Mouse (Mus musculus): ENCODE results near the gene Bmpr1a.
A peak's percentile ranks its signal among the peaks of the same experiment; 100 is the strongest.

Gene Bmpr1a

GRCm38 (mm10) chr14:34503325-34503647 lies at the start of gene Bmpr1a:
TSS of gene Bmpr1a (minus strand) at chr14:34503341.
- DNase-seq (ENCODE audit: extremely low read depth, low read depth) = no peak

GRCm38 (mm10) chr14:34552226-34552625 lies 49.1 kb upstream of the Bmpr1a start:
- DNase-seq (ENCODE audit: extremely low read depth, low read depth) = peak; percentile 4

GRCm38 (mm10) chr14:34549004-34549671 lies 46.0 kb upstream of the Bmpr1a start:
- DNase-seq (ENCODE audit: extremely low read depth, low read depth) = peak; percentile 39

GRCm38 (mm10) chr14:34548391-34549001 lies 45.4 kb upstream of the Bmpr1a start:
- DNase-seq (ENCODE audit: extremely low read depth, low read depth) = peak; percentile 49

- no peak for DNase-seq (ENCODE audit: extremely low read depth, low read depth)
Measured at GRCm38 (mm10) chr14:34544545-34544944, 41.4 kb upstream of the Bmpr1a start.

GRCm38 (mm10) chr14:34544001-34544400 lies 40.9 kb upstream of the Bmpr1a start:
- no peak for DNase-seq (ENCODE audit: extremely low read depth, low read depth)

- DNase-seq (ENCODE audit: extremely low read depth, low read depth) = no peak
Measured at GRCm38 (mm10) chr14:34543596-34543995, 40.5 kb upstream of the Bmpr1a start.

GRCm38 (mm10) chr14:34541896-34542295 lies 38.8 kb upstream of the Bmpr1a start:
- no peak for DNase-seq (ENCODE audit: extremely low read depth, low read depth)

- DNase-seq (ENCODE audit: extremely low read depth, low read depth) = no peak
Measured at GRCm38 (mm10) chr14:34540685-34541162, 37.6 kb upstream of the Bmpr1a start.

- DNase-seq (ENCODE audit: extremely low read depth, low read depth) = no peak
Measured at GRCm38 (mm10) chr14:34535883-34536282, 32.7 kb upstream of the Bmpr1a start.

- no peak for DNase-seq (ENCODE audit: extremely low read depth, low read depth)
Measured at GRCm38 (mm10) chr14:34533537-34533936, 30.4 kb upstream of the Bmpr1a start.

GRCm38 (mm10) chr14:34532536-34532935 lies 29.4 kb upstream of the Bmpr1a start:
- no peak for DNase-seq (ENCODE audit: extremely low read depth, low read depth)

GRCm38 (mm10) chr14:34528804-34529203 lies 25.7 kb upstream of the Bmpr1a start:
- DNase-seq (ENCODE audit: extremely low read depth, low read depth) = no peak

GRCm38 (mm10) chr14:34522701-34523100 lies 19.6 kb upstream of the Bmpr1a start, which contains the start of gene 9230112D13Rik:
TSS of gene 9230112D13Rik (minus strand) at chr14:34522801.
- no peak for DNase-seq (ENCODE audit: extremely low read depth, low read depth)

GRCm38 (mm10) chr14:34517959-34518544 lies 14.9 kb upstream of the Bmpr1a start:
- no peak for DNase-seq (ENCODE audit: extremely low read depth, low read depth)

- no peak for DNase-seq (ENCODE audit: extremely low read depth, low read depth)
Measured at GRCm38 (mm10) chr14:34516960-34517577, 13.9 kb upstream of the Bmpr1a start.

- DNase-seq (ENCODE audit: extremely low read depth, low read depth) = no peak
Measured at GRCm38 (mm10) chr14:34515860-34516259, 12.7 kb upstream of the Bmpr1a start.

- DNase-seq (ENCODE audit: extremely low read depth, low read depth) = no peak
Measured at GRCm38 (mm10) chr14:34514120-34514519, 11.0 kb upstream of the Bmpr1a start.

- no peak for DNase-seq (ENCODE audit: extremely low read depth, low read depth)
Measured at GRCm38 (mm10) chr14:34512602-34513001, 9.5 kb upstream of the Bmpr1a start.

- DNase-seq (ENCODE audit: extremely low read depth, low read depth) = no peak
Measured at GRCm38 (mm10) chr14:34511901-34512300, 8.8 kb upstream of the Bmpr1a start.

- DNase-seq (ENCODE audit: extremely low read depth, low read depth) = no peak
Measured at GRCm38 (mm10) chr14:34508842-34509439, 5.8 kb upstream of the Bmpr1a start.
